Mouse (Mus musculus) inflammation-experienced regulatory T-cells, adult 6 months (primary cell): ENCODE data around the gene Lhx2. TPM values are rescaled to one million over a fixed set of nuclear protein-coding genes. Genes with fewer than 3 reads are reported as not detected.

Experiments
- ATAC-seq: one replicate; pipeline ENCODE4 v1.8.0; 2017
- polyA plus RNA-seq, 3 experiments: library from polyadenylated mRNA; unstranded; fragments of 100-300 nt; shearing (Covaris generic); gene quantifications; one replicate each; pipeline ENCODE4 v1.2.1; 2017

The Lhx2 gene
- polyA plus RNA-seq, 3 experiments from 2014 or later, result 0.13 TPM; not detected in 2

DNA sequence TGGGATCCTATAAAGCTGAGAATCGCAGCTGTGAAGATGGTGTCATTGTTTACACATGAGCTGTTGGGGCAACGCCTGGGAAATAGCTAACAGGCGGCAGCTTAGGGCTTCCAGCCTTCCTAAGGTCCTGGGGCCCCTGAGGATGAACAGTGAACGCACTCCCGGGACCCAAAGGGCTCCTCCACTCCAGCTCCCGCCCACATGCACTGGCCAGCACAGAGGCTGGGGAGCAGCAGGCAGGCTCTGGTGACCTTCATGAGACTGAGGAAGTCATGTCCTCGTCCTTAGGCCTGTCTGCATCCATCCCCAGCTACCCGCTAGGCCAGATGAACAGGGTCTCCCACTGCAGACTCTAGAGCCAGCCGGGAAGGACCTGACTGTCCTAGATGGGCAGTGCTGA lies 27.9 kb downstream of the Lhx2 start:
- no peak for ATAC-seq

DNA sequence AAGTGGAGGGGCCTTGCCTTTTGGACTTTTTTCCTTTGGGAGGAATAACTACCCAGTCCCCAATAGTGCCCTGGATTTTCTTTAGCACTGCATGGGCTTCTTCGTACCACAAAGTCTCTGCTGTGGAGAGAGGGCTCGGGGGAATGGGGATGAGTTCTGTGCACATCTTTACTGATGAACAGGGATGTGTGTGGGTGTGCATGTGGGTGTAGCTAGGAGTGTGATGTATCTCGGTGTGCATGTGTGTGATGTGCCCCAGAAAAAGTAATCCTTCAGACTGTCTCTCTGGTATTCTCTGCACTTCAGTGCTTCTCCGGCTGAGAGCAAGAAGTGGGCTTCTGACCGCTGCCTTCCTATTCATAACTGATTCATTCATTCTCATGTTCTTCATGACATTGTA lies 28.8 kb downstream of the Lhx2 start:
- no peak for ATAC-seq

GRCm38 (mm10) chr2:38368746-38369330 lies 29.8 kb downstream of the Lhx2 start:
- ATAC-seq, result peak; percentile 84

DNA sequence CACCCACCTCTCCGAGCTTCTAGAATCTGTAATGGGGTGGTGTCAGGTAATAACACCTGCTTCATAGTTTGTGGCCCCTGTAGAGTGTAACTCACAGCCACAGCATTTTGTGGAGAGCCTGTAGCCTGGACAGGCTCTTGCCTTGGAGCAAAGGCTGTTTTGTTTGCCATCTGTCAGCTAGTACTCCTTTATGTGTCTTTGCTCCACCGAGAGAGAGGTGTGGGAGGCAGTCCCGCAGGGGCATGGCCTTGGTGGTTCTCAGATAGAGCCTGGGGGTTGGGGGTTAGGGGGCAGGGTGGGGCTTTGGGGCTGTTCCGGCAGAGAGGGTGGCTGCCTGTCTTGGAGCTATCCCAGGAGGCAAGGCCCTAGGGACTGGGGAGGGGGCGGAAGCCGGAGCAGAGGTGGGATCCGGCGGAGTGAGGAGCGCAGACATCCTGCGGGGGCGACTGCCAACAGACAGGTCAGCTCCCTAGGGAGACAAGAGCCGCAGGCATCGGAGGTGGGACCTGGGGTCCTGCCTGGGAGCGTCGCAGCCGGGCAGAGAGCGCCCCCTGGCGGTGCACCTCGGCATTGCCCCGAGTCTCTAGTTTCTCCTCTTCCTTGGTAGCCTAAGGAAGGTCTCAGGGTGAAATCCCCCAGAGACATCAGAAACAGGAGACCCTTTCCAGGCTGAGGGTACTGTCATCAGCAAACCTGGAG lies 36.7 kb downstream of the Lhx2 start:
- peak; percentile 34 for ATAC-seq

GRCm38 (mm10) chr2:38377254-38377653 lies 38.2 kb downstream of the Lhx2 start:
- ATAC-seq, result no peak

- ATAC-seq, result peak; percentile 63
Observed at GRCm38 (mm10) chr2:38378346-38378745, 39.3 kb downstream of the Lhx2 start.

GRCm38 (mm10) chr2:38378849-38379545 lies 39.9 kb downstream of the Lhx2 start:
- ATAC-seq, result peak; percentile 43

DNA sequence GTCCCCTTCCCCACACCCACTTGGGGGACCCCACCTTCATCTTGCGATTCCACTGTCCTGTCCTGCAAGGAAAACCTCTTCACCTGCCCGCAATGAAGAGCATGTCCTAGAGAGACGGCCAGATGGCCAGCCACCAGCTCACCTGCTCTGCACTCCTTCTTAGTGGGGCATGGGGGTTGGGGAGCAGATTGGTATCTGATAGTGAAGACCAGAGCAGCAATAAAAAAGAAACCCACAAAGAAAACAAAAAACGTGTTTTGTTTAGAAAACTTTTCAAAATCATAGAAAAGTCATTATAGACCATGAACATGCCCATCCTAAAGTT lies 40.4 kb downstream of the Lhx2 start:
- no peak for ATAC-seq

GRCm38 (mm10) chr2:38380136-38381083 lies 41.3 kb downstream of the Lhx2 start:
- ATAC-seq, result no peak

DNA sequence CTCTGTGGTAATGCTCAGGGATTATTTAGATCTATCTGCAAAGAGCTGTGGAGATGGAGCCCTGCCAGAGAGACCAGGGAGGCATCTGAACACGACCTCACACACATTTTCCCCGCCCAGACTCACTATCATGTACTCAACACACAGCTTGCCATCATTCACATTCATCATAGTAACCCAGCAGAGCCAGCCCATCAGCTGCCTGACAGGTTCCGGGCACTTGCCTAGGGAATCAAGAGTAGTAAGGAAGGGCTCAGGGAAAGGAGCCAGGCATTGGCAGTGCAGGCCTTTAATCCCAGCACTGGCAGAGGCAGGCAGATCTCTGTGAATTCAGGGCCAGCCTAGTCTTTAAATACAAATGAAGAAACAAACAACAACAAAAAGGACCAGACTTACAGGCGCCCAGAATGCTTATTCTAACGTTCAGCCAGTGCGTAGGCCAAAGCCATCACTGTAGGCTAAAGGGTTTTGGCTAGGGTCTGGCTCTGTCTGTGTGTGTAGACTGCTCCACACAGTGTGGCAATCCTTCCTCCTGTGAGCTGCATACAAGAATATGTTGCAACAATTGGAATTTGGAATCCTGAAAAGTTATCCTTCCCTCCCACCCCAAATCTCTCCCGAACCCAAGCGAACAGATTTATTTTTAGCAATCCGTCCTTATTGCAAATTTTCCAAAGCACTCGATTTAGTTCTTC lies 48.6 kb downstream of the Lhx2 start:
- no peak for ATAC-seq

- no peak for ATAC-seq
Observed at GRCm38 (mm10) chr2:38394977-38395868, 56.1 kb downstream of the Lhx2 start.

DNA sequence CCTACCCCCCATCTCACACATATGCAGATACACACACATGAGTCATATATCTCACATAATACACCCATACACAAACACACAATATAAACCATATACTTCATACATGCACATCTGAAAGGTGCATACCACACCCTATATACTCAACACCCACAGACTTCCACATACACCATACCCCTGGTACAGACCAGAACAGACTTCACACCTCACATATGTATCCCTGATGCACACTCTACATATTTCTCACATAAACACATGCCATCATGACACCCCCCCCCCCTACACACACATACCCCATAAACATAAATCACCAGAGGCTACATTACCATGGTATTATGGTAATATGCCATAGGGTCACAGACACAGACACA lies 56.8 kb downstream of the Lhx2 start:
- no peak for ATAC-seq

DNA sequence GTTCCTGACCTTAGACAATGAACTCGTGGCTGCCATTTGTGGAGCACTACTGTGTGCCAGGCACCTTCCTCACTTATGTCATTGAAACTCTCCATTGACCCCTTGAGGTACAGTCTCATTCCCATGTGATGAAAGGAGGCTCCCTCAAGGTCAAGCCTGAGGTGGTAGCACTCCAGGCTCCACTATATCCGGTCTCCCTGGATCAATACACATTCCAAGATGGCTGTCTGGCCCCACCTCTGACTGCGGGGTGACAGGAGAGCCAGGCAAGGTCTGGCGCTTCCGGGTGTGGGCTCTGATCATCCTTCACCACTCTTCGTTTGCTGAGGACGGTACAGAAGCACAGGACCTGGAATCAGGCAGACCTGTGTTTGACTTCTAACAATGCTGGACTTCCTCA lies 58.2 kb downstream of the Lhx2 start:
- no peak for ATAC-seq

DNA sequence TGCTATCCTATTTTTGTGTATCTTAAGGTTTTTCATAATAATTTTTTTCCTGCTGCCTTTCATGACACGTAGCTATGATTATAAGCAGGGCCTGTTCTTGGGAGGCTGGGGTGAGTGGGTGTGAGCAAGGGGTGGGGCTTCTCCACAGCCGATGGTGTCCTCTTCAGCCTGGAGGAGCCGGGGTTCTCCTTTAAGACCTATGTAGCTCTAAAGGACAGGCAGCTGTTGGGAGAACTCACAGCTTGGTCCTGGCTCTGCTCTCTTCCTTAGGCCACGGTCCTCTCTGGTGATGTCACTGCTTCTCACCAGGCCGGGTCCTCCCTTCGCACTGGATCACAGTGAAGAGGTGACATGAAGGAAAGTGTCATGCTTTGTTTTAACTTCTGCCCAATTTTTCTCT lies 58.8 kb downstream of the Lhx2 start:
- ATAC-seq, result no peak

- no peak for ATAC-seq
Observed at GRCm38 (mm10) chr2:38402611-38403010, 63.5 kb downstream of the Lhx2 start.

GRCm38 (mm10) chr2:38403231-38403630 lies 64.2 kb downstream of the Lhx2 start:
- no peak for ATAC-seq

GRCm38 (mm10) chr2:38404007-38404596 lies 65.0 kb downstream of the Lhx2 start:
- ATAC-seq, result no peak

DNA sequence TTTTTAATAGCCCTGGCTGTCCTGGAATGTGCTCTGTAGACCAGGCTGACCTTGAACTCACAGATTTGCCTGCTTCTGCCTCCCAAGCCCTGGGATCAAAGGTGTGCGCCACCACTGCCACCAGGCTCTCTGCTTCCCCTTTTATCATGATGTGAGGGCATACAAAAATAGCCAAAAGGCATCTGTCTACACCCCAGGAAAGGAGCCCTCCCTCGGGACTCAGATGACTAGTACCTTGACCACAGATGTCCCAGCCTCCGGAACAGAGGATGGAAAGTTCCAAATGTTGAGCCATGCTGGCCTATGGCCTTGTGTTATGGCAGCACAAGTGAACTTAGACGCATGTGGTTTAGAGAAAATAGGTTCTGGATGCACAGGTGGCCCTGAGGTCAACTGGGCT lies 66.3 kb downstream of the Lhx2 start:
- no peak for ATAC-seq

DNA sequence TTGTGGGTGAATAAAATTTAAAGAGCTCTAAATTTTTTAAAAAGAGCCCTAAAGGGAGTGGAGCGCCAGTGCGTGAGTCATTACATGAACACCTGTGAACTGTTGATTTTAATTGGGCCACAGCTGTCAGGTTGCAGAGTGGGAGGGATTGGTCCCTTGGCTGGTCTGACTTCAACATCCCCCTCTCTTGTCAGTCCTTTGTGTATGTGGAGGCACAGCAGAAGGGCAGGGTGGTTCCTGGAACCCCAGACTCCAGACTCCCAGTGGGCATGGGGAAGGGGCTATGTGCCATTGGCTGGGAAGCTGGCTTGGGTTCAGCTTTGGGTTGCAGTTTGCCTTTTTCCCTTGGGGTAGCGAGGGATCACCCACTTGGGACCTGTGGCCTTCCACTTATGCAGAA lies 70.2 kb downstream of the Lhx2 start:
- no peak for ATAC-seq

- no peak for ATAC-seq
Observed at GRCm38 (mm10) chr2:38410227-38410626, 71.1 kb downstream of the Lhx2 start.

GRCm38 (mm10) chr2:38412599-38413177 lies 73.6 kb downstream of the Lhx2 start:
- ATAC-seq, result no peak
